Mouse (Mus musculus): ENCODE measurements around the gene Zfp984.
"Not testable (repeated sequence)": the region's sequence is repeated elsewhere in the genome, so short reads cannot be mapped to it uniquely, and the experiment has no call there.

GRCm38 (mm10) chr4:147795308-147795707, 14.3 kb downstream of the Zfp984 start:
- not testable (repeated sequence) for TF ChIP-seq CTCF (IDR thresholded peaks at IDR 0.05; ENCODE audit: low read depth, low read length); POLR2A (IDR thresholded peaks at IDR 0.05; ENCODE audit: extremely low read depth, insufficient read depth, low read length)
